Comparison of ENCODE assay signal across 19 mouse cellular contexts in the genomic region with DNA sequence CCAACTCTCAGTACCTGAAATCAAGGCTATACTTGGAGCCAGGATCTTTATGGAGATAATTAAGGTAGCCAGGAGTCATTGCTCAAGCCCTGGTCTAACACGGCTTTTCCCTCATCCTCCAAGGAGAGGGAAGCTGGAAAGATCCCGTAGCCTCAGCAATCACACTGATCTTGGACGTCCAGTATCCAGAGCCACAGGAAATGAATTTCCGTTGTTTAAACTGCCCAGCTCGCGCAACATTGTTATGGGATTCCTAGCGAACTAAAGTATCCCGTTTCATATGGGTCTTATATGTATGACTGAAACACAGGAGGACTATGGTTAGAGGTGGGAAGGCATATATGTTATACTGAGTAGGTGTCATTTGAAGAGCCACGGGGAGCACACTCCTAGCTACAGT.
DNase-seq lines count a peak whose midpoint lies in the region; ATAC-seq and TF ChIP-seq lines count a peak whose summit lies in the region.
"Had no signal": no experiment of that assay in that cellular context is flagged by ENCODE, and none has a peak within 500 bp of the region (broad histone marks: within the 10 kb centered on the region; RNA-seq: fewer than 3 reads in every experiment).

No protein-coding gene starts in this region.

- no peak for DNase-seq in lung, postnatal 14 days
- peak; percentile 14 for DNase-seq in gonadal fat pad, adult 2 months (ENCODE audit: low read depth)
- DNase-seq in limb, embryonic 10.5 days (ENCODE audit: low spot score), result no peak
- peak; percentile 41 for DNase-seq in lung, postnatal 25 days (ENCODE audit: low spot score)
- DNase-seq in gastrocnemius, adult 8-10 months (ENCODE audit: low spot score in 2 of 2), result no peak
- no peak for DNase-seq in spleen, adult 18-20 months
- DNase-seq in thymus, adult 2 months, result no peak
- DNase-seq: adrenal gland, postnatal 10 days; cerebellum, adult 11 months; cerebellum, adult 9-10 months; cerebellum, postnatal 25 days; gastrocnemius, postnatal 10 days; heart, adult 2 months had no signal

- peak; percentile 33; the same call in 1 of the 2 replicates for ATAC-seq in lung, embryonic 15.5 days (ENCODE audit: borderline replicate concordance, extremely low read depth, low FRiP score, low TSS enrichment)
- ATAC-seq: forebrain, embryonic 15.5 days had no signal

- no peak for TF ChIP-seq POLR2A in thymus, adult 2 months (IDR thresholded peaks at IDR 0.05; ENCODE audit: control insufficient read depth, extremely low read depth, insufficient read depth, low read length, poor library complexity)

- no peak overlapping the region for H3K4me3 ChIP-seq in lung, embryonic 15.5 days
- no peak overlapping the region for H3K4me3 ChIP-seq in limb, embryonic 10.5 days
- H3K4me3 ChIP-seq in thymus, adult 2 months (ENCODE audit: control insufficient read depth, insufficient read depth, low read length), result no peak overlapping the region
- H3K4me3 ChIP-seq: embryonic facial prominence, embryonic 12.5 days; forebrain, embryonic 15.5 days; heart, adult 2 months; heart, embryonic 15.5 days; hindbrain, embryonic 10.5 days had no signal

- H3K9me3 ChIP-seq in lung, embryonic 15.5 days, result no peaks in the 10 kb centered on the region
- H3K9me3 ChIP-seq in limb, embryonic 10.5 days (replicated peaks), result no peaks in the 10 kb centered on the region
- H3K9me3 ChIP-seq: embryonic facial prominence, embryonic 12.5 days; forebrain, embryonic 15.5 days; heart, embryonic 15.5 days; hindbrain, embryonic 10.5 days had no signal

- H3K27ac ChIP-seq in lung, embryonic 15.5 days, result peak overlapping the region; percentile 39
- peak overlapping the region; percentile 65 for H3K27ac ChIP-seq in limb, embryonic 10.5 days
- no peak overlapping the region for H3K27ac ChIP-seq in thymus, adult 2 months (ENCODE audit: control insufficient read depth, insufficient read depth, low read length)
- H3K27ac ChIP-seq: embryonic facial prominence, embryonic 12.5 days; forebrain, embryonic 15.5 days; heart, adult 2 months; heart, embryonic 15.5 days; hindbrain, embryonic 10.5 days had no signal

- no peak for TF ChIP-seq CTCF in thymus, adult 2 months (IDR thresholded peaks at IDR 0.05; ENCODE audit: borderline replicate concordance, control insufficient read depth, extremely low read depth, insufficient read depth, low read length, poor library complexity)

- no peaks in the 10 kb centered on the region for H3K36me3 ChIP-seq in lung, embryonic 15.5 days
- no peaks in the 10 kb centered on the region for H3K36me3 ChIP-seq in limb, embryonic 10.5 days
- no peaks in the 10 kb centered on the region for H3K36me3 ChIP-seq in thymus, adult 2 months (ENCODE audit: control insufficient read depth, insufficient read depth, low read length)
- H3K36me3 ChIP-seq: embryonic facial prominence, embryonic 12.5 days; forebrain, embryonic 15.5 days; heart, embryonic 15.5 days; hindbrain, embryonic 10.5 days had no signal

- no peak overlapping the region for H3K4me2 ChIP-seq in lung, embryonic 15.5 days
- H3K4me2 ChIP-seq: embryonic facial prominence, embryonic 12.5 days; forebrain, embryonic 15.5 days; heart, embryonic 11.5 days; heart, embryonic 15.5 days had no signal

- H3K4me1 ChIP-seq in lung, embryonic 15.5 days, result no peaks in the 10 kb centered on the region; the same call in none of the 2 replicates
- peaks cover 51% of the 10 kb centered on the region for H3K4me1 ChIP-seq in limb, embryonic 10.5 days
- H3K4me1 ChIP-seq in thymus, adult 2 months (replicated peaks; ENCODE audit: control insufficient read depth, insufficient read depth, low read length), result no peaks in the 10 kb centered on the region
- H3K4me1 ChIP-seq: heart, embryonic 15.5 days had no signal

- no peak overlapping the region for H3K9ac ChIP-seq in lung, embryonic 15.5 days
- H3K9ac ChIP-seq: embryonic facial prominence, embryonic 12.5 days; forebrain, embryonic 15.5 days; heart, embryonic 15.5 days had no signal

- whole genome bisulfite sequencing in lung, embryonic 15.5 days, result 61% methylated on average over 9 of the region's 9 CpGs
- 81% methylated on average over 9 of the region's 9 CpGs for WGBS in limb, embryonic 10.5 days
- WGBS in thymus, adult 2 months, result 95% methylated on average over 9 of the region's 9 CpGs

- no peaks in the 10 kb centered on the region for H3K27me3 ChIP-seq in lung, embryonic 15.5 days
- H3K27me3 ChIP-seq in limb, embryonic 10.5 days (ENCODE audit: low read depth, poor library complexity, severe bottlenecking), result no peaks in the 10 kb centered on the region
- H3K27me3 ChIP-seq in thymus, adult 2 months (ENCODE audit: control insufficient read depth, insufficient read depth, low read length), result no peaks in the 10 kb centered on the region
- H3K27me3 ChIP-seq: embryonic facial prominence, embryonic 12.5 days; forebrain, embryonic 15.5 days had no signal

Comparison
In these comparisons a context has a peak if more than half of its experiments do, and no peak if none do; other contexts are left out.
1. DNase-seq: peak in gonadal fat pad, adult 2 months (single experiment) and lung, postnatal 25 days (single experiment); none in lung, postnatal 14 days (single experiment), limb, embryonic 10.5 days (single experiment), gastrocnemius, adult 8-10 months (0 of 2), spleen, adult 18-20 months (0 of 2) and thymus, adult 2 months (single experiment).